In genomic region chr10:120526991-120527390, GRCm38 (mm10) we compare ENCODE assay signal across 23 mouse cellular contexts. TPM values are rescaled to one million over a fixed set of nuclear protein-coding genes. Genes with fewer than 3 reads are reported as not detected.
A peak's percentile ranks its signal among the peaks of the same experiment; 100 is the strongest.
DNase-seq lines count a peak whose midpoint lies in the region; ATAC-seq lines count a peak whose summit lies in the region.
"Had no signal": no experiment of that assay in that cellular context is flagged by ENCODE, and none has a peak within 500 bp of the region (broad histone marks: within the 10 kb centered on the region; RNA-seq: fewer than 3 reads in every experiment).

No protein-coding gene starts in this region.

- 69% methylated on average over 6 of the region's 6 CpGs for WGBS in hindbrain, embryonic 10.5 days
- 68% methylated on average over 6 of the region's 6 CpGs for WGBS in hindbrain, embryonic 12.5 days
- 88% methylated on average over 6 of the region's 6 CpGs for WGBS in forebrain, embryonic 16.5 days

- no peaks in the 10 kb centered on the region for H3K27me3 ChIP-seq in hindbrain, embryonic 10.5 days (ENCODE audit: insufficient read depth, poor library complexity, severe bottlenecking)
- H3K27me3 ChIP-seq in hindbrain, embryonic 12.5 days = no peaks in the 10 kb centered on the region
- H3K27me3 ChIP-seq in forebrain, embryonic 16.5 days (replicated peaks; ENCODE audit: control insufficient read depth, insufficient read depth, low read length) = no peaks in the 10 kb centered on the region
- H3K27me3 ChIP-seq: embryonic facial prominence, embryonic 13.5 days; forebrain, embryonic 13.5 days; hindbrain, embryonic 15.5 days; Patski had no signal

- H3K4me1 ChIP-seq in hindbrain, embryonic 10.5 days (replicated peaks) = peaks cover 11% of the 10 kb centered on the region; the same call in 1 of the 2 replicates
- no peaks in the 10 kb centered on the region for H3K4me1 ChIP-seq in hindbrain, embryonic 12.5 days
- no peaks in the 10 kb centered on the region for H3K4me1 ChIP-seq in forebrain, embryonic 16.5 days (replicated peaks; ENCODE audit: control insufficient read depth, insufficient read depth, low read length)
- H3K4me1 ChIP-seq: forebrain, embryonic 13.5 days; hindbrain, embryonic 15.5 days had no signal

- no peaks in the 10 kb centered on the region for H3K9me3 ChIP-seq in hindbrain, embryonic 10.5 days
- H3K9me3 ChIP-seq in hindbrain, embryonic 12.5 days (replicated peaks) = no peaks in the 10 kb centered on the region
- no peaks in the 10 kb centered on the region for H3K9me3 ChIP-seq in forebrain, embryonic 16.5 days (ENCODE audit: control insufficient read depth, low read length)
- H3K9me3 ChIP-seq: embryonic facial prominence, embryonic 13.5 days; forebrain, embryonic 13.5 days; heart, embryonic 10.5 days; hindbrain, embryonic 15.5 days had no signal

- H3K4me2 ChIP-seq in hindbrain, embryonic 12.5 days (replicated peaks) = no peak overlapping the region
- no peak overlapping the region for H3K4me2 ChIP-seq in forebrain, embryonic 16.5 days (ENCODE audit: low read length)
- H3K4me2 ChIP-seq: embryonic facial prominence, embryonic 13.5 days; forebrain, embryonic 13.5 days; hindbrain, embryonic 15.5 days had no signal

- DNase-seq in hindbrain, embryonic 10.5 days (ENCODE audit: low spot score) = peak; percentile 40
- DNase-seq in MN1 (ENCODE audit: low spot score) = peak; percentile 25
- DNase-seq in embryo, embryonic 11 days = peak; percentile 40
- no peak for DNase-seq in urinary bladder, adult 18-20 months (ENCODE audit: low spot score in 2 of 2)
- DNase-seq in right cerebral cortex, postnatal 14 days = no peak
- DNase-seq: adrenal gland, adult 2 months; cerebellum, adult 11 months; cerebellum, adult 8-10 months; cerebellum, postnatal 14 days; gastrocnemius, adult 2 months; gastrocnemius, postnatal 36 days; heart, adult 18-20 months; heart, postnatal 10 days; kidney, adult 2 months had no signal

- no peak overlapping the region for H3K27ac ChIP-seq in hindbrain, embryonic 10.5 days
- H3K27ac ChIP-seq in hindbrain, embryonic 12.5 days = no peak overlapping the region
- no peak overlapping the region for H3K27ac ChIP-seq in forebrain, embryonic 16.5 days (ENCODE audit: low read length)
- H3K27ac ChIP-seq: embryonic facial prominence, embryonic 13.5 days; forebrain, embryonic 13.5 days; gastrocnemius, adult 2 months; heart, embryonic 10.5 days; hindbrain, embryonic 15.5 days had no signal

- no peak for ATAC-seq in hindbrain, embryonic 12.5 days (ENCODE audit: low FRiP score)
- ATAC-seq in forebrain, embryonic 16.5 days = no peak
- ATAC-seq: forebrain, embryonic 13.5 days; intestine, embryonic 16.5 days; Patski had no signal

- no peak overlapping the region for H3K4me3 ChIP-seq in hindbrain, embryonic 10.5 days
- no peak overlapping the region for H3K4me3 ChIP-seq in hindbrain, embryonic 12.5 days
- no peak overlapping the region for H3K4me3 ChIP-seq in forebrain, embryonic 16.5 days (replicated peaks; ENCODE audit: low read length)
- H3K4me3 ChIP-seq: embryonic facial prominence, embryonic 13.5 days; forebrain, embryonic 13.5 days; gastrocnemius, adult 2 months; heart, embryonic 10.5 days; hindbrain, embryonic 15.5 days had no signal

- H3K36me3 ChIP-seq in hindbrain, embryonic 10.5 days = no peaks in the 10 kb centered on the region
- H3K36me3 ChIP-seq in hindbrain, embryonic 12.5 days = no peaks in the 10 kb centered on the region
- no peaks in the 10 kb centered on the region for H3K36me3 ChIP-seq in forebrain, embryonic 16.5 days (ENCODE audit: control insufficient read depth, insufficient read depth)
- H3K36me3 ChIP-seq: embryonic facial prominence, embryonic 13.5 days; G1E; heart, embryonic 10.5 days; hindbrain, embryonic 15.5 days had no signal

- no peak overlapping the region for H3K9ac ChIP-seq in hindbrain, embryonic 12.5 days
- H3K9ac ChIP-seq in forebrain, embryonic 16.5 days (replicated peaks; ENCODE audit: low read depth, low read length) = no peak overlapping the region
- H3K9ac ChIP-seq: embryonic facial prominence, embryonic 13.5 days; forebrain, embryonic 13.5 days; hindbrain, embryonic 15.5 days had no signal

RNA-seq across cellular contexts. Expression of gene Hmga2, which starts 50.7 kb away (rescaled TPM):
- 30.6 and 49.7 TPM in 2 replicates for polyA plus RNA-seq in hindbrain, embryonic 10.5 days (2016; fragmentation: Nextera tagmentation; extraction: Ambion mirVana)
- 26.5 and 33.6 TPM in 2 replicates for polyA plus RNA-seq in hindbrain, embryonic 12.5 days (2016; fragmentation: Nextera tagmentation; extraction: Ambion mirVana)
- polyA plus RNA-seq in forebrain, embryonic 16.5 days (2015; fragmentation: Nextera tagmentation; extraction: Ambion mirVana) = 0.68 and 0.71 TPM in 2 replicates
- polyA plus RNA-seq: G1E had no signal

Comparison
In these comparisons a context has a peak if more than half of its experiments do, and no peak if none do; other contexts are left out.
1. DNase-seq: peak in hindbrain, embryonic 10.5 days (single experiment), MN1 (single experiment) and embryo, embryonic 11 days (single experiment); none in urinary bladder, adult 18-20 months (0 of 2) and right cerebral cortex, postnatal 14 days (single experiment).
2. RNA of gene Hmga2, which starts 50.7 kb away (polyA plus RNA-seq): 30.6 to 49.7 TPM in hindbrain, embryonic 10.5 days and 26.5 to 33.6 TPM in hindbrain, embryonic 12.5 days; 0.68 to 0.71 TPM in forebrain, embryonic 16.5 days; every median in the first group is over 10 times any median in the second.